Mouse (Mus musculus): ENCODE results near the gene Anapc13.

Anapc13 gene

DNA sequence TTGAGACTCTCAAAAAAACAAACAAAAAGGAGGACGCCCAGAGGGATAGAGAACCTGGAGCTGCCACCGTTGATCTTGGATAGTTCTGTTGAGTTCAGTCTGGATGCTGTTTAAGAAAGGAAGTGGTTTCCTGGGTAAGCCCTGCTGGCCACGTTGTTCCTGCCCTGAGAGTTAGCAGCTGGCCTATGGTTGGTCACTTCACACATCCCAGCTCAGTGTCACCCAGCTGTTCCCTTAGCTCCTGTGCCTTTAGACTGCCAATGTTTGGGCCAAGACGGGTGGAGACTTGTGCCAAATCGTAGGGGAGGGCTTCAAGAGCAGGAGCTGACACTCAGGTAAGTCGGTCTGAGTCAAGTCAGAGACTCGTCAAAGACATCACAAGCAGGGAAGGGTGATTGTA lies 3.0 kb downstream of the Anapc13 start:
- in situ Hi-C loops (cut with MboI, MseI), result loop anchor here (5.0 to 10.0 kb wide), 2 partner anchors 148 to 676 kb away; partner anchors contain the start of genes 1300017J02Rik and Topbp1

DNA sequence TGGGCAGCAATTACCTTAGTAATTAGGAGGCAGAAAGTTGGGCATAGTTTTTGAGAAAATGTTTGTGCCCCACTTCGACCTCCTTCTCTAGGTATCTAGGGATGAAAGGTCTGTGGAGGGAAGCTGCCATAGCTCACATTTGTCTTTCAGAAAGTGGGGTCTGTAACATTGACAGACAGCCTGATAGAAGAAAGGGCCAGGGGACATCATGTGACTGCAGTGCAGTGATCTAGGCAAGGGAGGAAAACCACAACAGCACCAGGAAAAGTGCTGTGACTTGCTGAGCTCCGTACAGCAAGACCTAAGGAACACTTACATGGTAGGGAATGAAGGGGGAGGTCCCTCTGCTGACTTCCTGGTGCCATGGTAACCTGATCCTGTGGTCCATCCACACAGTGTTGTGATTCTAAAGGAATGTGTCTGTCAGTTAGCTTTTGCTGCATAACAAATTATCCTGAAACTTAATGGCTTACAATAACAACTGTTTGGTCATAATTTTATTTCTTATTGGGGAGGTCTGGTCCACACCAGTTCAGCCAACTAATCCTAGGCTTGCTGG lies 5.6 kb downstream of the Anapc13 start:
- in situ Hi-C loops (cut with MboI, MseI), result no loop called here

DNA sequence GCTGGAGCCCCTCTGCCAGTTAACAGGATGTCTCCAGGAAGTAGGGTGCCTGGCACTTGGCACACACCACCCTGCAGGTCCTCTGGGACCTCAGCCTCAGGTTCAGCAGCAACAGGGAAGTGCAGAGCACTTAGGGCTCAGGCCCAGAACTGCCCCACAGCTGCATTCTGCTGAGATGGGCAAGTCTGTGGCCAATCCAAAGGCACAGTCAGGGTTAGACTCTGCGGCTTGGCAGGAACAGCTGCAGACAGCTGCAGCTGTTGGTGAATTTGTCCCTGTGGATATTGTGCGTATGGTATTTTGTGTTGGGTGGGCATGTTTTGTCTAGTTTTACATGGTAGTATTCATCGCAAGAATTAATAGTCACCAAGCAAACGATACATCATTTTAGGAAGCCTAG lies 6.1 kb downstream of the Anapc13 start:
- in situ Hi-C loops (cut with MboI, MseI), result no loop called here

DNA sequence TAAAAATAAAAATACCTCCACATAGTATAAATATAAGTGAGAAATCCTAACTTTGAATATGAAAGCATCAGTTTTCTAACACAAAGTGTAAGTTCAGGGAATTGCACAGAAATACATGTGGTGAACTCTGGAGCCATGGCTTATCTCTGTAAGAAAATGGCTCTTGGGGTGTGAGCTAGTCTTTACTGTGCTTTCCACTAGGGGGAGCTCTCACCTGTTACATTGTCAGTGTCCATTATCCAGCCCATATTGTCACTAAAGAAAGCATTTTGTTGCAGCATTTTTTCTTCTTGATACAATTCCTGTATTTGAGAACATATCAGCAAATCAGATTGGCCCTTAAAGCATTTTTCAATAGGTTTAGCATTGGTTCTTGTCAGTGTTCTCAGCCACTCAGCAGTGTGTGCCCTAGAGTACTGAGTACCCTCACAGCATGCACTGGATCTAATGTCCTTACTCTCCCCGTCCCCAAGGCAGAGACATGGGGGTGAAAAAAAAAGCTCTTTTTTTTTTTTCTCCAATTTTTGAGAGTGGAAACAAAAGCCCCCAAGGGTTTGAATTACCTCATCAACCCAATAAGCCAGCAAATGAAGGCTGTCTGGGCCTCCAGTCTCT lies 6.9 kb downstream of the Anapc13 start:
- in situ Hi-C loops (cut with MboI, MseI), result no loop called here

DNA sequence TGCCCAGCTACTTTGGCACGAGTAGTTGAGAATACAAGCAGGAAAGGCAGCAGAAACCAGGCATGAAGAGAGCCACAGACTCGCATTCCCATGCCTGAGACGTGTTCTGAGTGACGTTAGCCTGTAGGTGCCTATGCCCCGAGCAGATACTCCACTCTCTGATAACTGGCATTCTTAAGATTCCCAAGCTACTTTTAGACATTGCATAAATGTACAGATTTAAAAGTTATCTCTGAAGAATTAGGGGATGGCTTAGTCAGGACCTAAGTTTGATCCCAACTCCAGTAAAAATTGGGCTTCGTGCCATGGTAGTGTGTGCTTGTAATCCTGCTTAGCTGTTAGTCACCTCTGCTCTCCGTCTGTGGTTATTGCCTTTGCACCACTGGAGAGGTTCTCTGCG lies 8.4 kb downstream of the Anapc13 start:
- in situ Hi-C loops (cut with MboI, MseI), result no loop called here

DNA sequence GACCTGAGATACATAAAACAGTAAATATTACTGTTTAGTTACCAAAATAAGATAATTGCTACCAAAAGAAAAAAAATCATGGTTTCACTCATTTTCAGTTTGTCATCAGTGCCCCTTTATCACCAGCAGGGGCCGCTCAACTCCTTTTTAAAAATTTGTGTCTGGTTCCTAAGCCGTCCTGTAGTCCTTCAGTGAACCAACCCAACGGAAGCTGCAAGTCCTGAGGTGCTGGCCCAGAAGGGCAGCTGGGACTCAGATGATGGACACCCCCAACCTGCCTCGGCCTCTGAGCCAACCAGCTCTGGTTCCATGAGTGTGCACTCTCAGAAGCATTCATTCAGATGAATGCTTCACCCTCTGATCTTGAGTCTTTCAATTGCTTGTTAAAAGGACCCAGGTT lies 10.5 kb downstream of the Anapc13 start:
- in situ Hi-C loops (cut with MboI, MseI), result loop anchor here (5.0 kb wide), 1 partner anchor 241 kb away; no protein-coding TSS in a partner anchor

DNA sequence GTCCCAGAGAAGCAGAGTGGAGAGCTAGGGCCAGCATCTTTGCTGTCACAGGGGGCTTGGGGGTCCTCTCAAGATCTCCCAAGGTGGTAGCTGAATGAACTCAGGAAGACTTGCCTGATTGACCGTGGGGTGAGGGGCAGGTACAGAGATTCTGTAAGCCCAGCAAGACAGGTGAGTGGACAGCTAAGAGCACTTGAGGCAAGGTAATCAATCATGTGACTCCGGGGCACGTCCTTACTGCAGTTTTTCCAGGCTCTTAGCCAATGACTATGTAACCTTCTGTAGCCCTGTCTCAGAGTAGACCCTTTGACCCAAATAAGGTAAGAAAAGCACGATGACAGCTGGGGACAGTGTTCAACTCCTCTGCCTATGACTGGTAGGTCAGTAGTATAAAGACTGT lies 11.0 kb downstream of the Anapc13 start:
- in situ Hi-C loops (cut with MboI, MseI), result loop anchor here (5.0 kb wide), 1 partner anchor 240 kb away; no protein-coding TSS in a partner anchor

DNA sequence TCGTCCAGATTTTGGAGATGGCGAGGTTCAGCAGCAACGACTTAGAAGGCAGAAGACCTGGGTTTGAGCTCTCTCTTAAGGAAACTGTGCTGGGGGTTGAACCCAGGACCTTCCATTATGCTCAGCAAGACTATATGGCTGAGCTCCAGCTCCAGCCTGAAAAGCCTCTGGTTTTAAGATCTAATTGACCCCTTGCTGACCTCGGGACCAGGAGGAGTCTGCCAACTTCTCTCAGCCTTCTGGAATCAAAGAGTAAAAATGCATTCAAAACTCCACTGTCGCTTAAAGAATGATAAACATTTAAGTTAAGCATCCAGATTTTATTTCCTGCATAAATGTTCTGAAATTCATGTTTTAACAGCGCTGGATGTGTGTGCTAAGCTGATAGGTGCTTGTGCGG lies 12.9 kb downstream of the Anapc13 start:
- in situ Hi-C loops (cut with MboI, MseI), result loop anchor here (5.0 kb wide), 1 partner anchor 238 kb away; no protein-coding TSS in a partner anchor

DNA sequence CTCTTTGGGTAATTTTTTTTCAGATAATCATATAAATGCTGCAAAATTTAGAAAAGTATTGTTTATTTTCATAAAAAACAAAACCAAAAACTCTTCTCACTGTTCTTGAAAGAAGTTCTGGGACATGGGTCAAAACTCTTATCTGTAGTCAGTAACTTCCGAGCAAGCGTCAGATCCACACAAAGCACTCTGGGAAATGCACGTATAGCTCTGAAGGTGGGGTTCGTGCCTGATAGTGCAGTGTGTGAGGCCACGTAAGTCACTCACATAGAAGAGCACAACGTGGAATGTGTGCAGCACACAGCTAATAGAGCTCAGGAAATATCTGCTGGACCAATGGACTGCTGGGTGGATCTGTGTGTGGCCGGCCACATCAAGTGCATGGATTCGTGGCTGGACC lies 13.4 kb downstream of the Anapc13 start:
- in situ Hi-C loops (cut with MboI, MseI), result loop anchor here (5.0 kb wide), 1 partner anchor 238 kb away; no protein-coding TSS in a partner anchor

DNA sequence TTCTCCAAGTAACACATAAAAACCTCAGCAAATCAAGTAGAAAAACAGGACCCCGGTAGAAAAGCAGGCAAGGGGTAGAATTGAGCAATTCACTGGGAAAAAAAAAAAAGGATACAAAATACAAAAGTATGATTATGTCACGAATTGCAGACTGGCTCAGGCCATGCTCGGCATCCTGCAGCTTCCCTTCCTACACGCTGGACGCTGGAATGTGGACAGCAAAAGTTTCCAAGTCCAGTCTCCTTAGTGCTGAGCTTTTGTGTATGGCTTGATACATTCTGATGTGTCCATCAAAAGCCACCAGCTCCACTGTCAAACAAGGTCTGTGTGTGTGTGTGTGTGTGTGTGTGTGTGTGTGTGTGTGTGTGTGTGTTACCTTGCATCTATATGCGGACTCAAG lies 15.4 kb downstream of the Anapc13 start:
- in situ Hi-C loops (cut with MboI, MseI), result no loop called here

DNA sequence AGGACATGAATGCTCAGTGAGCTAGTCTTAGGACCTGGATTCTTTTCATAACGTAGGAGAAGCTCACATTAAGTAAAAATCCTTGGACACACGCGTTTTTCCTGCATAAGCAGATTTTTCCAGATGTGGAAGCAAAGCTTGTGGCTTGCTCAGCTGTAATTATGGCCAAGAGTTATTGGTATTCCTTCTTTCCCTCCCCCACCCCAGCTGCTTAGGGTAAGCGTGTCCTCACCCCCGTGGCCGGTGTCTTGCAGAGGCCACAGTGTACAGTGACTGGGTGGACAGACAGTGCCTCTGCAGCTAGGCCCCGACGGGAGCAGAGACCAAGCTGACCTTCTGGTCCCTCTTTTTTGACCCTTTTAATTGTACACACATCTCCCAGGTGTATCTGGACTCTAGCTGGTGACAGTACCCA lies 17.0 kb downstream of the Anapc13 start:
- in situ Hi-C loops (cut with MboI, MseI), result no loop called here

DNA sequence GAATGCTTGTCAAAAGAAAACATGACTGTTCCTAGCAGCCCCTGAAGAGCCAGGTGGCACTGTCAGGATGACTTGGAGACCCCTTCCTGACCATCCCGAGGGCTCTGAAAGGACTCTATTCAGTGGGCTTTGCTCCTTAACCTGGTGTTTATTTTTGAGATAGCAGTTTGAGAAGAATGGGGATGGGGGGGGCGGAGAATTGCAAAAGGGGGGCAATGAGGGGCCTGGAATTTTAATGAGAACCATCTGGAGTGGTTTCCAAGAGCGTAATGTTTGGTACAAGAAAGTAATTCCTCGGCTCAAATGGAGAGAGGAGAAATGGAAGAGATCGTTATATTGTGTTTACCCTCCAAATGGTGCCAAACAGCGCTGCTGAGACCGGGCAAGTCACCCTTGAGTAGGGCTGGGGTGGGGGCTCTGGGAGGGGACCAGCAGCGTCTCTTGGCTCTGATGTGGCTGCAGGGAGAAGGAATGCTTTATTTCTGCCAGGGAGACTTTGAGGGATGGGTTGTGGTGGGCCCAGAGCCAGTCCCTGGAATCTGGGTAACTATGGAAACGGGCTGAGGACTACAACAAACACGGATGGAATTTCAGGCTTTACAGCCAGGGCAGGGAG lies 17.5 kb downstream of the Anapc13 start:
- in situ Hi-C loops (cut with MboI, MseI), result no loop called here

DNA sequence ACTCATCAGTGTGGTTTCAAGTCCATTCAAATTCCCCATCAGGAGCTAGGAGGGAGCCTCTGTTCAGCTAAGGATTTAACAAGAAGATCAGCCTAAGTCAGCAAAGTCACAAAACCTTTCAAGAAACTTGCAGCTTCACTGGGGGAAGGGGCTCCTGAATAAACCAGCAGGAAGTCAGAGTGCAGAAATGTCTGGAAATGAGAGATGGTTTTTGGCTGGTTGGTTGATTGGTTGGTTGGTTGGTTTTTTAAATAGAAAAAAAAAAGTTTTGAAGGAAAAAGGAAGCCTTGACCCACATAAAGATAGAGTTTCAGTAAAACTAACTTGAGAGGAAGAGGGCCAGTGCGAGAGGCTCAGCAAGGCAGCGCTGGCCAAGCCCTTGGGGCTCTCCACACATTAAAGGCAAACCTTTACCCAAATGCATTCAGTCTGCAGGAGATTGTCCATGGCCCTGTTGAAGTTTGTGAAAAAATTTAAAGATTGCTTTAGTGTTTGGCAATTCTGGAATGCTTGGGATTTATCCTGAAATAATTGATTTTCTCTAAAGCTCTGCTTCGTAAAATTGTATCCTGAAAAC lies 19.1 kb downstream of the Anapc13 start:
- in situ Hi-C loops (cut with MboI, MseI), result no loop called here

DNA sequence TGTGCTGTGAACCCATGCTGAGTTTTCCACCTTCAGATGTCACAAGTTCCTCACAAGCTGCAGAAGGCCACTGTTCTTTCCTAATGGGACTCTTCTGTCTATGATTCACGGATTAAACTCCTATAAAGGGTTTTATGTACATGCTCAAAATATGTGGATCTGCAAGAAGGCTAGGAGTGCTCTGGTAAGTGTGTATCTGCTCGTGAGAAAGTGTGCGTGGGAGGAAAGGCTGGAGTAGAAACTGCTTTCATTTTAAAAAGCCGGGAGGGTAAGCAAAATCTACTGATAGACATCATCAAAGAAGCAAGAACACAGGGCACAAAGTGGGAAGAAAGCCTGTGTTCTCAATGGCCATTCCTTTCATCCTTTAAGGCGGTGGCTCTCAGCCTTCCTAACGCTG lies 20.9 kb downstream of the Anapc13 start:
- in situ Hi-C loops (cut with MboI, MseI), result no loop called here

DNA sequence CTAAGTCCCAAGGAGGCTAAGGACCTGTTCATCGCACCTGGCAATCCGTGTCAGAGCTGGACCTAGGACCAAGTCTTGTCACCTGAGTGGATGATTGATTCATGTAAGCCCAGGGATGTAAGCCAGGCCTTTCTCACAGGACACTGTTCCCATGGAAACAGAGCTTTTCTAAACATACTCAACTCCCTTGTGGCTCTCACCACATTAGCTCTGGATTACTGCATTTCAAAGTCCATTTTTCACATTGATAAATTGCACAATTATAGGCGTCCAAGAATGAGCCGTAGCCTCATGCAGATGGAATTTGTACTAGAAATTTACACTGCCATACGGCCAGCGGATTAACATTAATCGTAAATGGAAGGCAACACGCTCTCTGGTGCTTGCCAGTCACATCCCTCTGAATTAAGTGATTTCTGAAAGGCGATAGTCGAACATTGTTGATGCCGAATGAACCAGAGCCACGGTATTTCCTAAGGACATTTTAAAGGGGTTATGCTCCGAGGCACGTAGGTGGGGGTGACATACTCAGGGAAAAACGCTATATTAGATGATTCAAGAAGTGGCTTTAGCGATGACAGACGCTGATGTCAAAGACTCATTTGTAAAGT lies 23.9 kb downstream of the Anapc13 start:
- in situ Hi-C loops (cut with MboI, MseI), result no loop called here

DNA sequence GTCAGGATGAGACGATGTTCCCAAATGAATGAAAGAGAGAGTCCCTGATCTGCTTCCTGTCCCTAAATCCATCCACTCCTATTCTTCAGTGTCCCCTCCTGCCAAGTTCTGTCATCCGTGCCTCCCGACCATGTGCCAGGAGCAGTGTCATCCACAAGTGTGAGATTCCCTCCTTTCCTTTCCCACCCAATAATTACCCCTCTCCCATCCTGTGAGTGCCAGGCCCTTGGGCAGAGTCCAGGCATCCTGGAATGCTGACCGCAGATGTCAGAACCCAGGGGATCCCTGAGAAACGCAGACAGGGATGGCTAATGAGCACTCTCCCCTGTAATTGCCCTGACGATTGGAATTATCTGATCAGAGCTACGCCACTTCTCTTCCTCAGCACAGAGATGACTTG lies 24.5 kb downstream of the Anapc13 start:
- in situ Hi-C loops (cut with MboI, MseI), result no loop called here

DNA sequence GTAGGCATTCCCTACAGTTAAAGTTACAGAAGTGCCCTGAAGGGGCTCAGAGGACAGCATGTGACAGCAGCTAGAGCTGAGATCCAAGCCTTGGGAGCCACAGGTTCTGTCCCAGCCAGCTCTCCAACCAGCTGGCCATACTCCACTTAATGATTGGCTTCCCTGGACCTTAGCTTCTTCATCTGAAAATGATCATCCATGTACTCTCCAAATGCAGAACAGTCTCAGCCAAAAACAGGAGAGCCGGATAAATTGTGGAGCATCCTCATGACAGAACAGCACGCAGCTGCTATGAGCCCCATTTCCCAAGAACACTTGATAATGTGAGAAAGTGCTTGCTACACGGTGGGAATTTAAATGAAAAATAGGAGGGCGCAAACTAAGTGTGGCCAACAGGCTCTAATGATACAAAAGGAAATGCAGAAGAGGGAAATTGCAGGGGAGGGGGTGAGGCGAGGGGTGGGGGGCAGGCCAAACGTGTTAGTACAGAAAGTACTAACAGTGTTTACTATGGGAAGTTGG lies 25.2 kb downstream of the Anapc13 start:
- in situ Hi-C loops (cut with MboI, MseI), result no loop called here

DNA sequence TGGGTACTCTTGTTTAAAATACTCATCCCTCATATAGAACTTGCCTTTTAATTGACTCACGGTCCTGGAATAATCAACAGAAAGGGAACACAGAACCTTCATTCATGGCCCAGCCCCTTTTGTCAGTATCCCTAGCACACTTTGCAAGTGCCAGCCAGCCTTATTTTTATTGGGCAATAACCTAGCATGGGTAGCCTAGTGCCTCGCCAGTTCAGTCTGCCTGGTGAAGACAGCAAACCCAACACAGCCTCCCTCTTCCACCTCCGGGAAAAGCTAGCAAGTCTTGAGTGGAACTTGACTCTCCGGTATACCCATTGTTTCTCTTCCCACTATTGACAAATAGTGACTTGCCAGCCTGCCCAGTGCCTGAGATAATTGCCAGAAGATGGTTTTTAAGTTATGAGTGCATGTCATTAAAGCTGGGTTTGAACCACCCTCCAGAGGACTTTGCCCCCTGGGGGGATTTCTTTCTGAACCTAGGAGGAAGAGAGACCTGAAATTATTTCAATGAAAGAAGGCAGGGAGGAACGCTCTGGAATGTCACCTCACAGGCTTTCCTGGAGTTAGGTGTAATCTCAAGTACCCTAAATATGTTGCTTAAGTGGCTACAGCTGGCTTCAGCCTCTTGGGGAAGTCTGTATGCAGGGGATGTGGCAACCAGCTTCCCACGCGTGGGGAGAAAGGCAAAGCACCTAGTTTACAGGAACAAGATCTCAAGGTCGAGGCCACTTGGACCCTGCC lies 30.4 kb downstream of the Anapc13 start:
- in situ Hi-C loops (cut with MboI, MseI), result loop anchor here (5.0 kb wide), 1 partner anchor 76 kb away; no protein-coding TSS in a partner anchor

DNA sequence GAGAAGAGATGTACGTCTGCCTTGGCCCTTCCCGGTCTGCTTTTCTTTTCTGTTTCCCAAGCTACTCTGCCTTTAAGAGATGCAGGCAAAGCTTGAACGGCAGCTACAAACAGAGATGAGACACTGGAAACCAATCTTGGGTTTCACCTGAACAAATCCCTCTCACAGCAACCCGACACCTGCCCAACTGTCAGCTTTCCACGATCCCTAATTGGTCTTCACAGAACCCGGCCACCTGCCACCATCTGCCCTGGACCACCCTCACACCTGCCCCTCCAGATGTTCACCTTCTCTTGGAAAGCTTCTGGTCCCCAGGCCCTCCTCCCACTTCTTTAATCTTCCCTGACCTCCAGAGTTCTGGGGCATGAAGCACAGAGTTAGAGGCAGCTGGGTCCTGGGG lies 42.0 kb downstream of the Anapc13 start:
- in situ Hi-C loops (cut with MboI, MseI), result no loop called here

DNA sequence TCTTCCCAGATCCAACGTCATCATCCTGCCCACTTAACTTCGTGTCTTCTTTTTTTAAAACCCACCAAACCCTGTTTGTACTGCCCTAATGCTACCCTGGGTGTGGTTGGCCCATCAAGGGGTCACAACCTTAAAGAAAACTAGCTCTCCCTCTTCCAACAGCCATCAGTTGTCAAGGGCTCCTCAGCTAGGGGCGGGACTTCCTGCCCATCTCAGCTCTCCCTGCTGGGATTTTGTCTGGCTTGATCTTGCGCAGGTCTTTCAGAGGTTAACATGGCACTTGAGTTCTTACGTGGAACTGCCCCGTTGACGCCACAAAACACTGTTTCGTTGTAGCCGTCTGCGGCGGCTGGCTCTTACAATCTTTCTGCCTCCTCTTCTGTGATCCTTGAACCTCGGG lies 42.8 kb downstream of the Anapc13 start:
- in situ Hi-C loops (cut with MboI, MseI), result no loop called here

DNA sequence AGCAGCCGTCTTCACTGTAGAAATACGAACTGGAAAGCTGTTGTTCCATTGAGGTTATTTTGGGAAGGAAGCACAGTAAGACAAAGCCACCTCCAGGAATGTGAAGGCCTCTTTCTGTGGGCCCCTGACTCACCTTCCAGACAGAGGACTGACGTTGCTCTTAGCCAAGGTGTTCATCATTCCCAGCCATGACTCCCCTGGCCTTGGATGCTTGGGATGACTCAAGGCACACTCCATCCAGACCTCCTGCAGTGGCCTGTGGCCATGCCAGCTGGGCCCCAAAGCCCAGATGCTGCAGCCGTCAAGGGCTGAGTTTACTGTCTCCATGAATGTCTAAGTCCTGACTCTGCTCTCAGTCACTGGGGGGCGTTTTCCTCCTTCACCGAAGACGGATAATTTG lies 47.3 kb downstream of the Anapc13 start:
- in situ Hi-C loops (cut with MboI, MseI), result no loop called here

Measured in regulatory T cell (primary cell).